Mouse (Mus musculus) midbrain, embryonic 14.5 days (tissue): ENCODE measurements around the gene Dyrk1a. TPM values are rescaled to one million over a fixed set of nuclear protein-coding genes. Genes with fewer than 3 reads are reported as not detected.

Source experiments
- ATAC-seq: fragments of 200-750 bp; cut with Nextera tagmentation; 2 replicates; pipeline ENCODE4 v1.8.0; 2017; ENCODE audit warnings: moderate number of reproducible peaks, moderate library complexity; ENCODE audit not compliant: low FRiP score, low TSS enrichment
- DNase-seq: peaks from one replicate; pipeline ENCODE4 v3.0.0-alpha.2; 2015
- H3K27ac ChIP-seq: fragments of 300-500 bp; sonication (generic); replicated peaks from 2 replicates; pipeline ENCODE4 v1.5.1; 2014; ENCODE audit warnings: mild to moderate bottlenecking, low read depth, low read length, moderate library complexity
- H3K27me3 ChIP-seq: fragments of 300-500 bp; sonication (generic); 2 replicates; pipeline ENCODE4 v1.6.1; 2014; ENCODE audit warnings: low read length, control low read depth, mixed read lengths; ENCODE audit not compliant: control insufficient read depth, insufficient read depth
- H3K36me3 ChIP-seq: fragments of 300-500 bp; sonication (generic); 2 replicates; pipeline ENCODE4 v1.6.1; 2014; ENCODE audit warnings: low read length, control low read depth; ENCODE audit not compliant: control insufficient read depth, insufficient read depth
- H3K4me1 ChIP-seq: fragments of 300-500 bp; sonication (generic); 2 replicates; pipeline ENCODE4 v1.6.1; 2014; ENCODE audit warnings: mild to moderate bottlenecking, antibody characterized with exemption, low read length, control low read depth; ENCODE audit not compliant: control insufficient read depth, insufficient read depth
- H3K4me2 ChIP-seq: fragments of 300-500 bp; sonication (generic); 2 replicates; pipeline ENCODE4 v1.6.1; 2014; ENCODE audit warnings: mild to moderate bottlenecking, low read length, moderate library complexity
- H3K4me3 ChIP-seq: fragments of 300-500 bp; sonication (generic); replicated peaks from 2 replicates; pipeline ENCODE4 v1.5.1; 2014; ENCODE audit warnings: low read depth, low read length
- H3K9ac ChIP-seq: fragments of 300-500 bp; sonication (generic); replicated peaks from 2 replicates; pipeline ENCODE4 v1.6.1; 2014; ENCODE audit warnings: mild to moderate bottlenecking, low read length, moderate library complexity
- H3K9me3 ChIP-seq: fragments of 300-500 bp; sonication (generic); 2 replicates; pipeline ENCODE4 v1.6.1; 2016; ENCODE audit warnings: low read length, control low read depth, mixed read lengths; ENCODE audit not compliant: control insufficient read depth
- WGBS: fragments of 180-500 bp; shearing (Covaris S2); extraction: QIAGEN DNeasy Blood & Tissue Kit; methylation state at CpG from one replicate; pipeline ENCODE4 v1.1.7; 2014; 5-methylcytosine and 5-hydroxymethylcytosine counted together
- polyA plus RNA-seq: library from polyadenylated mRNA; unstranded; fragments of >200 nt; fragmentation: Nextera tagmentation; extraction: Ambion mirVana; gene quantifications from 2 replicates; pipeline ENCODE4 v1.2.1, GENCODE M21; 2014

The Dyrk1a gene
- polyA plus RNA-seq, 1 experiment from 2014 or later, result 16.8 TPM

DNA sequence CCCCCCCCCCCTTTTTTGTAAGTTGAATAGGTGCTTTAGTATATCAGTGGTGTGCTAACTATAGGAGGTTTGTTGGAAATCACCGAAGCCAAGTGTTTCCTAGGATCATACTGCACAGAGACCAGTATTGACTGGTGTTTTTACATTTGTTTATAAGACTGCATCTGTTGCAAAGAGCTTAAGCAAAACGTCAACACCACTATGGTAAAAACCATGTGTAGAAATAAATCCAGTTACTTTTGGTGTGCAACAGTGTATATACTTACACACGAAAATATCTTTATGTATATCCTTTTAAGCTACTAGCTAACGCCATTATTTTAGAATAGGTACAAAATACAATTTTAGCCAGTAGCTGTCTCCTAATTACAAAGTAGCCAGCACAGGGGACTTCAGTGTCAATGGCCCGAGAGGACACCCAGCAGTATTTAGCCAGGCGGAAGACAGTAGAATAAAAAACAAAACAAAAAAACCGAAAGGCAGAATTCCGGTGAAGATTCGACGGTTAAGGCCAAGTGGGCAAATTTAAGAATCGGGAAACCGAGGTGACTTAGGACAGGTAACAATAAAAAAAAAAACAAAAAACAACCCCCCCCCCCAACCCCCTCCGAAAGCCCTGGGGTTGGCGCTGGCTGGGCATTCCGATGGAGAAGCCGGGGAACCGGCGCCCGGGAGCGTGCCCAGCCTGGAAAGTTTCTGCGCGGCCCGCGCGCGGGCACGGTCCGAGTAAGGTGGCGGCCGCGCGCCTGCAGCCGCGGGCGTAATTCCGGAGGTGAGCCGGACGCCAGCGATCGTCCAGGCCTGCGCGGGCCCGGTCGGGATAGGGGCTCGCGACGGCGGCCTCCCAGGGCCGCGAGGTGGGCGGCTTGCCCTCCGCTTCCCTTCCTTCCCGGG is 1.2 kb upstream of the Dyrk1a start:
- Histone ChIP-seq H3K9ac (peak overlapping the region; percentile 72), H3K4me2 (peak overlapping the region; percentile 57), H3K36me3 (no peaks in the 10 kb centered on the region), H3K4me3 (peak overlapping the region; percentile 99), H3K27me3 (no peaks in the 10 kb centered on the region), H3K27ac (peak overlapping the region; percentile 100), H3K9me3 (no peaks in the 10 kb centered on the region), H3K4me1 (peaks cover 22% of the 10 kb centered on the region)
- DNase-seq, result no peak
- 2% methylated on average over 52 of the region's 53 CpGs for WGBS
- ATAC-seq, result peak; percentile 83

DNA sequence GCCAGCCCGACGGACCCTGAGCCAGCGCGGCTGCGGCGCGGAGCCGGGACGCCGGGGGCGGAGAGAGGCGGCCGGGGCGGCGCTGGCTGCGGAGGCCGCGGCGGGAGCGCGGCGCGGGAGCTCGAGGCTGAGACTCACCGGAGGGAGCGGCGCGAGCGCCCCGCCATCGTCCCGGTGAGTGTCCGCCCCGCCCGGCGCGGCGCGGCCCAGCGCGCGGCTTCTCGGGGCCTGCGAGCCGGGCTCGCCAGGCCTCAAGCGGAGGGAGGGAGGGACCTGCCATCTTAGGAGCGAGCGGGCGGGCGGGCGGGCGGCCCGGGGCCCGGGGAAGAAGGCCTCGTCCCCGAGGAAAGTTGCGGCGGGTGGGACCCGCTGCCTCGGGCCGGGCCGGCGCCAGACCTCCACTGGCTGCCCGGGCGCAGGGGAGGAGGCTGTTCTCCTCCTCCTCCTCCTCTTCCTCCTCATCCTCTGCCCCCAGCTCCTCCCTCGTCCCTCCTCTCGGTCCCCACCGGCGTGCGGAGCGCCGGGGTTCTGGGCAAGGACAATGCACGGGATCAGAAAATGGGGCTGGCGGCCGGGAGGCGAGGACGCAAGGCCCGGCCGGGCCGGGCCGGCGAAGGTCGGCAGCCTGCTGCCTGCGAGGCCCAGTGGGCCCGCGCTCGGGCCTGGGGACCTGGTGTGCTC is 691 bp downstream of the Dyrk1a start:
- peak; percentile 66 for DNase-seq
- WGBS, result under 1% methylated on average over 67 of the region's 88 CpGs

DNA sequence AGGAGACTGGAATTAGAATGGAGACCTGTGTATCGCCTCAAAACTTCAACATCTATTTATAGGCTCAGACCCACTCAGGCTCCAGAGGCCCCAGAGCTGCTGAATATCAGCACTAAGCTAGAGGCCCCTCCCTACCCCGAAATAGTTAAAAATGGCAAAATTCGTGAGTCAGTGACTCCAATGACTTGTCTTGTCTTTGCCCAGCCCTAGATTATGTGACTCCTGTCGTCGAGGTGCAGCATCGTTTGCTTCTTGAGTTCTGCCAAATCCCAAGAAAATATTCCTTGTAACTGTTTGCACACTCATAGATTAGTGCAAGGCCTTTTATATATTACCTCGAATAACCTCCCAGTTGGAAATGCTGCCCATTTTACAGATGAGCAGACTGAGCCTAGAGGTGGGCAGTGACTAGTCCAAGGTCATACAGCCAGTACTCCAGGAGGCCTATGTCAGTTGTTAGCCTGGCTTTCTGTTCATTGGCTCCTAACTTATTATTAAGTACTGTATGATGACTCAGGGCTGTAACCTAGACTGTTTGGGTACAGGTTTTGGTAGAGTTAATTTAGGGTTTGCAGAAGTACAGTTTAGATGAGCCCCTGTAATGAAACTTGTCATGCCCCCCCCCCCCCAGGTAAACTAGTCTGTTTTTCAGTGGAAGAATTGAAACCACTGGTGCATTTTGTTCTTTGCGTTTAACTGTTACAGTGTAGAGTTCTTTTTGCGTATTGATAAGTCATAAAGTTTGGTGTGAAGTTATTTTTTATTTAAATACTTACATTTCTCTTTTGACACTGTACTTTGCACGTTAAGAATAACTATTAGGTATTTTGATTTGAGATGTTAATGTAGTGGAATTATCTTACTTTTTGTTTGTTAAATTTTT is 1.5 kb downstream of the Dyrk1a start:
- ATAC-seq (no peak), DNase-seq (peak; percentile 32)
- H3K36me3 ChIP-seq, result no peaks in the 10 kb centered on the region

More for the DNA sequence above, 691 bp downstream of the Dyrk1a start:
- Histone ChIP-seq H3K4me3 (peak overlapping the region; percentile 99), H3K27me3 (no peaks in the 10 kb centered on the region), H3K4me1 (peaks cover 37% of the 10 kb centered on the region), H3K27ac (peak overlapping the region; percentile 100), H3K4me2 (peak overlapping the region; percentile 75), H3K9ac (peak overlapping the region; percentile 98), H3K36me3 (no peaks in the 10 kb centered on the region), H3K9me3 (no peaks in the 10 kb centered on the region)
- peak; percentile 19; the same call in 1 of the 2 replicates for ATAC-seq

DNA sequence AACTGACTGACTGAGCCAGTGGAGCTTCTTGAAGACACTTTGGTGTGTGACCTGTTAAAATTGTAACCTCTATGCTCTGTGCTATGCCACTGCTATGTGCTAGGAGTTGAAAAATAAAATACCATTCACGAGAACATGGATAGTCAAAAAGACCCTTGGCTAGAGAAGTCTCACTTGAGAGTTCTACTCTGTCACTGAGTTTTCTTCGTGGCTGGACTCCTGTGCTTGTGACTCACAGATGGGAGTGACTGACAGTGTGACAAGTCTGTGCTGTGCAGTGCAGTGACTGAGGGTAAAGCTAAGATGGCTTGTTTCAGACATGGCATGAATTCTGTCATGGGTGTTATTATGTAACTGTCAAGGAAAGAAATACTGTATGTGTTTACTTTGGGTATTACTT is 2.6 kb downstream of the Dyrk1a start:
- Histone ChIP-seq H3K9ac (peak overlapping the region; percentile 34; the same call in 1 of the 2 replicates), H3K27me3 (no peaks in the 10 kb centered on the region), H3K4me1 (peaks cover 48% of the 10 kb centered on the region), H3K27ac (no peak overlapping the region), H3K4me3 (peak overlapping the region; percentile 12; the same call in 1 of the 2 replicates), H3K36me3 (no peaks in the 10 kb centered on the region), H3K4me2 (peak overlapping the region; percentile 41), H3K9me3 (no peaks in the 10 kb centered on the region)
- 41% methylated on average over 2 of the region's 2 CpGs for WGBS
- no peak for ATAC-seq
- DNase-seq, result no peak

More for the DNA sequence above, 1.5 kb downstream of the Dyrk1a start:
- Histone ChIP-seq H3K27ac (peak overlapping the region; percentile 100), H3K9me3 (no peaks in the 10 kb centered on the region), H3K9ac (peak overlapping the region; percentile 98), H3K4me1 (peaks cover 45% of the 10 kb centered on the region), H3K27me3 (no peaks in the 10 kb centered on the region), H3K4me3 (peak overlapping the region; percentile 99), H3K4me2 (peak overlapping the region; percentile 75)
- 29% methylated on average over 10 of the region's 10 CpGs for WGBS

DNA sequence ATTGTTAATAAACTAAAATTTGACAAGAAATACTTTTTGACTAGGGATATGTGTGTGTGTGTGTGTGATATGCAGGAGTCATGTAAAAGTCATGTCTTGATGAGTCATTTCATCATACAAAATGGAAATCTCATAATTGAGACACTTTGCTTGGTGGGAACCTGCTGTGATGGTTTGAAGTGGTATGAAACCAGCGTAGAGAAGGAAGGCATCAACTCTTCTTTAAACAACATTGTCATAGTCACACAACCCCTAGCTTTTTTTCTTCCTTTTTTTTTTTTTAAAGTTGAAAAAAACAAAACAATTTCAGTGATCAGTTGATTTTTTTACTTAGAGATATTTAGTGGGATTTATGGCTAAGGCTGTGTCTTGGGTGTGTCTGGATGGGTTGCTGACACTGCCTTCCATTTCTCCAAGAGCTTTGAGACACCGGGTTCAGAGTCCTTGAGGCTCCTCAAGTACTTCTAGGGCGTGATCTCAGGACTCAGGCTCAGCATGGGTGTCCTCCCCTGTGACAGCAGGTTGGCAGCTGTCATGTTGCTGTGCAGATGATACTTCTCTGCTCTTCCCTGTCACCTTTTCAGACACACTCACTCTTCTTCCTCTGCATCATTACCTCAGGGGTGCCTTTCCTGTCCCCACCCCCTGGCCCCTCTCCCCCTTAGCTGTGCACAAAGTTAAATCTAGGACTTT is 4.4 kb downstream of the Dyrk1a start:
- H3K36me3 ChIP-seq, result no peaks in the 10 kb centered on the region
- H3K4me3 ChIP-seq, result no peak overlapping the region
- 82% methylated on average over 3 of the region's 3 CpGs for WGBS
- no peaks in the 10 kb centered on the region for H3K27me3 ChIP-seq
- ATAC-seq, result no peak
- H3K4me2 ChIP-seq, result no peak overlapping the region
- no peak overlapping the region for H3K27ac ChIP-seq
- H3K9ac ChIP-seq, result no peak overlapping the region
- peaks cover 48% of the 10 kb centered on the region for H3K4me1 ChIP-seq
- no peaks in the 10 kb centered on the region for H3K9me3 ChIP-seq
- DNase-seq, result no peak

DNA sequence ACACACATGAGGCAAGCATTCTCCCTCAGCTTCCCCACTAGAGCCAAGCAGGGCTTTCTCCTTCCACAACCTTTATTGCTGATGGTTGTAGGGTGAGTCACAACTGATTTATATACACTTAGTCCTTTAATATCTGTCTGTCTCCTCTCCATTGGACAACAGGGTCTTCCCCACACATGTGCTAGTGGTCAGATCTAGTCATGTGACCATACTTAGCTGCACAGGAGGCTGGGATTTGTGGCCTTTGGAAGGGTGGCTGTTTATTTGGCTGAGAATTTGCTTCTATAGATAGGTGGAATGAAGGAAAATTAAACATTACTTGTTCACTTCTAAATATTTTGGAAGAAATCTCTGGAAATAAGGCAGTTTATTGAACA is 4.9 kb downstream of the Dyrk1a start:
- Histone ChIP-seq H3K4me2 (no peak overlapping the region), H3K27ac (no peak overlapping the region), H3K9me3 (no peaks in the 10 kb centered on the region), H3K27me3 (no peaks in the 10 kb centered on the region), H3K9ac (no peak overlapping the region), H3K4me3 (no peak overlapping the region), H3K36me3 (no peaks in the 10 kb centered on the region), H3K4me1 (peaks cover 48% of the 10 kb centered on the region)
- ATAC-seq, result no peak
- no peak for DNase-seq

DNA sequence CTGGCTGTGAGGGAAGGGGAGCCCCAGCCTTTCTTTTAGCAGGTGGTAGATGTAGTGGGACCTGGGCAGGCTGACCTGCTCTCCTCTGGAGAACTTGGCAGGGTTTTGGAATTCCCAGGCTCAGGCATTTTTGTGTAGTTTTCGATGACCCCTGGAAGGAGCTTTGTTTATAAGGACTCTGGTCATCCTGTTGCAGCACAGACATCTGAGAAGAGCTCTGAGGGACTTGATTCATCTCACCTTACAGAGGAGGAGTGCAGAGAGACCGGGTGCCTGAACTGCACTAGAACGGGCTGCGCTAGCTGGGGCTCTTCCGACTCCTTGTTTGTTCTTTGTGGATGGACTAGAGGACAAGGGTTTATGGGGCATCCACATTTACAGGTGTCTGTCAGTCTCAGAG is 5.9 kb downstream of the Dyrk1a start:
- no peak overlapping the region for H3K9ac ChIP-seq
- no peaks in the 10 kb centered on the region for H3K9me3 ChIP-seq
- ATAC-seq, result no peak
- H3K27ac ChIP-seq, result no peak overlapping the region
- 82% methylated on average over 5 of the region's 5 CpGs for WGBS
- H3K36me3 ChIP-seq, result no peaks in the 10 kb centered on the region
- H3K27me3 ChIP-seq, result no peaks in the 10 kb centered on the region
- no peak for DNase-seq
- H3K4me3 ChIP-seq, result no peak overlapping the region
- peaks cover 51% of the 10 kb centered on the region for H3K4me1 ChIP-seq
- no peak overlapping the region for H3K4me2 ChIP-seq

DNA sequence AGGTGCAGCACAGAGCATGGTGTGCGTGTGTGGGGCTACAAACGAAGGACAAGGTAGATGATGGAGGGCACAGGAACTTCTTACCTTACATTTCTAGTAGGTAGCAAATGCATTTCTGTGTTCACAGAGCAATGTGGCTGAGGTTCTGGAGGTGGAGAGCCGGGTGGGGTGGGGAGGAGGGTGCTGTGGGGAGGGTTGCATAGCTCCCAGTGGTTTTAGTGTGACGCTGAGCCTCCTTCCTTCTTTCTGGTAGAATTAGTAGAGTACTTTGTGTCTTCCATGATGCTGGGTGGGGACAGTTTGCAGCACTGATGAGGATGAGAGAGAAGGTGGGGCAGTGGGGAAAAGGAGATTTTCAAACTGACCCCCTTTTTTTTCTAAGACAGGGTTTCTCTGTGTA is 9.5 kb downstream of the Dyrk1a start:
- Histone ChIP-seq H3K27ac (no peak overlapping the region), H3K4me2 (no peak overlapping the region), H3K9ac (no peak overlapping the region), H3K9me3 (no peaks in the 10 kb centered on the region), H3K36me3 (no peaks in the 10 kb centered on the region), H3K4me3 (no peak overlapping the region), H3K4me1 (peaks cover 21% of the 10 kb centered on the region), H3K27me3 (no peaks in the 10 kb centered on the region)
- ATAC-seq, result no peak
- over 99% methylated on average over 4 of the region's 4 CpGs for WGBS
- no peak for DNase-seq
